Mouse (Mus musculus): Measurements from ENCODE around the gene Tmem174. TPM values are rescaled to one million over a fixed set of nuclear protein-coding genes. Genes with fewer than 3 reads are reported as not detected.
A peak's percentile ranks its signal among the peaks of the same experiment; 100 is the strongest.

Tmem174 gene
- polyA plus RNA-seq, 1 experiment from 2014 or later, result 0.07 TPM

DNA sequence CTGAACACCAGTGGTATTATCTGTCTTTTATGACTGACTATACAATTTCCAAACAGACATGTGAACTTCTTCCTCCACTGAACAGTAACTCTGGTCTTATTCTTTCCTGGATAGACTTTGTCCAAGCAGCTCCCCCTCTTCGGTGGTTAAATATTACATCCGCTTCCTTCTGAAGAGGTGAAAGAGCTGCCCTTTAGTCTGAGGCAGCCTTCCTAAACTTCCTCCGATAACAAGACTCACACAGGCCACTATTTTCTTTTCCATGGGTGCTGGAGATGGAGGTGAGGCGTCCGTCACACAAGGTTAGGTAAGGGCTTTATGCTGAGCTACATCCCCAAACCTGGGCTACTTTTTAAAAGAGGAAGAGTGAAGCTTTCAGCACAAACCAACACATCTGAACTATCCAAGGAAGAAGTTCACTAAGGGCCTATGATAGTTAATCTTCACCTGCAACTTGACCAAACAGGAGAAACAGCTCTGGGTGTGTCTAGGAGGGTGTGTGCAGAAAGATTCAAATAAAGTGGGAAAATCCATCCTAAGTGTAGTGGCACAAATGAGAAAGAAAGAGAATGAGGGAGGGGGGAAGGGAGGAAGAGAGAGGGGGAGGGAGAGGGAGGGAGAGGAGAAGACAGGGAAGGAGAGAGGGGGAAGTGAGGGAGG lies 1.4 kb upstream of the Tmem174 start:
- ATAC-seq, result peak; percentile 90
- WGBS, result 66% methylated on average over 5 of the region's 5 CpGs
- H3K36me3 ChIP-seq (ENCODE audit: control insufficient read depth, insufficient read depth, low read length), result no peaks in the 10 kb centered on the region
- no peaks in the 10 kb centered on the region for H3K27me3 ChIP-seq (replicated peaks; ENCODE audit: control insufficient read depth, insufficient read depth, low read length)
- H3K9me3 ChIP-seq (ENCODE audit: control insufficient read depth, low read length), result no peaks in the 10 kb centered on the region
- H3K4me1 ChIP-seq (ENCODE audit: control insufficient read depth, insufficient read depth, low read length), result peaks cover 5% of the 10 kb centered on the region; the same call in 1 of the 2 replicates
- H3K9ac ChIP-seq (ENCODE audit: low read depth, low read length), result no peak overlapping the region
- H3K4me3 ChIP-seq (ENCODE audit: low read length), result no peak overlapping the region
- H3K4me2 ChIP-seq (ENCODE audit: low read depth, low read length), result 0 out of 2 replicates have a peak overlapping the region, but pooled peaks have one; percentile 28
- H3K27ac ChIP-seq (ENCODE audit: low read length), result peak overlapping the region; percentile 95

GRCm38 (mm10) chr13:98636571-98636970 lies 639 bp downstream of the Tmem174 start:
- 69% methylated on average over 18 of the region's 18 CpGs for WGBS
- Histone ChIP-seq H3K4me2 (ENCODE audit: low read depth, low read length) (0 out of 2 replicates have a peak overlapping the region, but pooled peaks have one; percentile 6), H3K36me3 (ENCODE audit: control insufficient read depth, insufficient read depth, low read length) (no peaks in the 10 kb centered on the region), H3K27ac (ENCODE audit: low read length) (no peak overlapping the region), H3K27me3 (replicated peaks; ENCODE audit: control insufficient read depth, insufficient read depth, low read length) (no peaks in the 10 kb centered on the region), H3K9me3 (ENCODE audit: control insufficient read depth, low read length) (no peaks in the 10 kb centered on the region), H3K4me3 (ENCODE audit: low read length) (no peak overlapping the region), H3K4me1 (ENCODE audit: control insufficient read depth, insufficient read depth, low read length) (peaks cover 5% of the 10 kb centered on the region; the same call in 1 of the 2 replicates), H3K9ac (ENCODE audit: low read depth, low read length) (no peak overlapping the region)
- no peak for ATAC-seq

GRCm38 (mm10) chr13:98633641-98634484 lies 3.3 kb downstream of the Tmem174 start:
- peaks cover 5% of the 10 kb centered on the region; the same call in 1 of the 2 replicates for H3K4me1 ChIP-seq (ENCODE audit: control insufficient read depth, insufficient read depth, low read length)
- no peak overlapping the region for H3K27ac ChIP-seq (ENCODE audit: low read length)
- H3K4me2 ChIP-seq (ENCODE audit: low read depth, low read length), result no peak overlapping the region
- H3K27me3 ChIP-seq (replicated peaks; ENCODE audit: control insufficient read depth, insufficient read depth, low read length), result no peaks in the 10 kb centered on the region
- H3K9ac ChIP-seq (ENCODE audit: low read depth, low read length), result no peak overlapping the region
- H3K36me3 ChIP-seq (ENCODE audit: control insufficient read depth, insufficient read depth, low read length), result no peaks in the 10 kb centered on the region
- H3K9me3 ChIP-seq (ENCODE audit: control insufficient read depth, low read length), result no peaks in the 10 kb centered on the region
- 51% methylated on average over 6 of the region's 6 CpGs for WGBS
- ATAC-seq, result no peak
- H3K4me3 ChIP-seq (ENCODE audit: low read length), result no peak overlapping the region

DNA sequence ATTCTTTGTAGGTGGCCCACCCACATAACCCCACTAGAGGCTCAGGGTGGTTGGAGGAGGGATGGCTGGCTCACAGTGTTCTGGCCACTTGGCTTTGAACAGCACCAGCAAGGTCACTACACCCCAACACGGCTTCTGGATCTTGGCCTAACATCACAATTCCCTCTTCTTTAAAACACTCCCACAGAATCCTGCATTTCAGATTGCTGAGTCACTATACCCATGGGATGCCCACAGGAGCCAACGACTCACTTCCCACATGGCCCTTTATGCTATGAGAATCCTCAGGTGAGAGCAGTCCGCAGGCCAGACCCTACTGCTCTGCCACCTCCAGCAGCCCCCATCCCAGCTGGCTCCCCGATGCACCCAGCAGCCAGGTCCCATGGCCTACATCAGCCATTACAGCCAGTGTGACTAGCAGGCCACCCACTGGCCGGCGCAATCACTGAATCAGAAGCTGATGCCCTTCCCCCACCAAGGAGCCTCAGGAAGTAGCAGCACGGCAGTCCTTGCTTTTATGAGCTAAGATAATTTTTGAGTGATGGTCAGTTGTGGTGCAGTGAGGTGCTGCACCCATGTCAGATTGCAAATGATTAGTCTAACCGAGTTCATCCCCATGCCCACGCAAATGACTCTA lies 4.8 kb downstream of the Tmem174 start:
- no peak for ATAC-seq

GRCm38 (mm10) chr13:98631105-98631838 lies 5.9 kb downstream of the Tmem174 start:
- H3K4me1 ChIP-seq (ENCODE audit: control insufficient read depth, insufficient read depth, low read length), result peaks cover 7% of the 10 kb centered on the region; the same call in 1 of the 2 replicates
- H3K36me3 ChIP-seq (ENCODE audit: control insufficient read depth, insufficient read depth, low read length), result no peaks in the 10 kb centered on the region
- no peak overlapping the region for H3K4me2 ChIP-seq (ENCODE audit: low read depth, low read length)
- no peak overlapping the region for H3K4me3 ChIP-seq (ENCODE audit: low read length)
- no peak for ATAC-seq
- no peak overlapping the region for H3K27ac ChIP-seq (ENCODE audit: low read length)
- H3K27me3 ChIP-seq (replicated peaks; ENCODE audit: control insufficient read depth, insufficient read depth, low read length), result no peaks in the 10 kb centered on the region
- 57% methylated on average over 20 of the region's 20 CpGs for WGBS
- no peak overlapping the region for H3K9ac ChIP-seq (ENCODE audit: low read depth, low read length)
- H3K9me3 ChIP-seq (ENCODE audit: control insufficient read depth, low read length), result no peaks in the 10 kb centered on the region

More for the DNA sequence above, 4.8 kb downstream of the Tmem174 start:
- no peaks in the 10 kb centered on the region for H3K27me3 ChIP-seq (replicated peaks; ENCODE audit: control insufficient read depth, insufficient read depth, low read length)
- no peak overlapping the region for H3K9ac ChIP-seq (ENCODE audit: low read depth, low read length)
- no peaks in the 10 kb centered on the region for H3K36me3 ChIP-seq (ENCODE audit: control insufficient read depth, insufficient read depth, low read length)
- WGBS, result 75% methylated on average over 9 of the region's 9 CpGs
- H3K4me3 ChIP-seq (ENCODE audit: low read length), result no peak overlapping the region
- H3K4me2 ChIP-seq (ENCODE audit: low read depth, low read length), result no peak overlapping the region
- H3K27ac ChIP-seq (ENCODE audit: low read length), result no peak overlapping the region
- peaks cover 5% of the 10 kb centered on the region; the same call in 1 of the 2 replicates for H3K4me1 ChIP-seq (ENCODE audit: control insufficient read depth, insufficient read depth, low read length)
- no peaks in the 10 kb centered on the region for H3K9me3 ChIP-seq (ENCODE audit: control insufficient read depth, low read length)

- no peak overlapping the region for H3K4me3 ChIP-seq (ENCODE audit: low read length)
- H3K9ac ChIP-seq (ENCODE audit: low read depth, low read length), result 0 out of 2 replicates have a peak overlapping the region, but pooled peaks have one; percentile 8
- 0 out of 2 replicates have a peak, but pooled peaks cover 2% of the 10 kb centered on the region for H3K4me1 ChIP-seq (ENCODE audit: control insufficient read depth, insufficient read depth, low read length)
- 31% methylated on average over 20 of the region's 20 CpGs for WGBS
- H3K4me2 ChIP-seq (ENCODE audit: low read depth, low read length), result peak overlapping the region; percentile 17; the same call in 1 of the 2 replicates
- no peaks in the 10 kb centered on the region for H3K36me3 ChIP-seq (ENCODE audit: control insufficient read depth, insufficient read depth, low read length)
- H3K27me3 ChIP-seq (replicated peaks; ENCODE audit: control insufficient read depth, insufficient read depth, low read length), result no peaks in the 10 kb centered on the region
- no peaks in the 10 kb centered on the region for H3K9me3 ChIP-seq (ENCODE audit: control insufficient read depth, low read length)
- no peak overlapping the region for H3K27ac ChIP-seq (ENCODE audit: low read length)
- ATAC-seq, result no peak
Measured at GRCm38 (mm10) chr13:98626736-98627135, 10.5 kb downstream of the Tmem174 start.

GRCm38 (mm10) chr13:98624506-98624905 lies 12.7 kb downstream of the Tmem174 start:
- no peak for ATAC-seq
- 0 out of 2 replicates have a peak, but pooled peaks cover 2% of the 10 kb centered on the region for H3K4me1 ChIP-seq (ENCODE audit: control insufficient read depth, insufficient read depth, low read length)
- 91% methylated on average over 10 of the region's 10 CpGs for WGBS
- H3K27ac ChIP-seq (ENCODE audit: low read length), result no peak overlapping the region
- H3K4me2 ChIP-seq (ENCODE audit: low read depth, low read length), result no peak overlapping the region
- H3K27me3 ChIP-seq (replicated peaks; ENCODE audit: control insufficient read depth, insufficient read depth, low read length), result no peaks in the 10 kb centered on the region
- H3K4me3 ChIP-seq (ENCODE audit: low read length), result no peak overlapping the region
- no peaks in the 10 kb centered on the region for H3K36me3 ChIP-seq (ENCODE audit: control insufficient read depth, insufficient read depth, low read length)
- no peak overlapping the region for H3K9ac ChIP-seq (ENCODE audit: low read depth, low read length)
- H3K9me3 ChIP-seq (ENCODE audit: control insufficient read depth, low read length), result no peaks in the 10 kb centered on the region

GRCm38 (mm10) chr13:98622881-98623549 lies 14.2 kb downstream of the Tmem174 start:
- Histone ChIP-seq H3K4me2 (ENCODE audit: low read depth, low read length) (no peak overlapping the region), H3K9ac (ENCODE audit: low read depth, low read length) (no peak overlapping the region), H3K27me3 (replicated peaks; ENCODE audit: control insufficient read depth, insufficient read depth, low read length) (no peaks in the 10 kb centered on the region), H3K4me3 (ENCODE audit: low read length) (no peak overlapping the region), H3K9me3 (ENCODE audit: control insufficient read depth, low read length) (no peaks in the 10 kb centered on the region), H3K36me3 (ENCODE audit: control insufficient read depth, insufficient read depth, low read length) (no peaks in the 10 kb centered on the region), H3K27ac (ENCODE audit: low read length) (no peak overlapping the region), H3K4me1 (ENCODE audit: control insufficient read depth, insufficient read depth, low read length) (0 out of 2 replicates have a peak, but pooled peaks cover 2% of the 10 kb centered on the region)
- no peak for ATAC-seq
- WGBS, result 52% methylated on average over 8 of the region's 8 CpGs

Measured in intestine, embryonic 16.5 days (tissue).